Mouse (Mus musculus): ENCODE measurements around the gene Rcor3.

The Rcor3 gene

DNA sequence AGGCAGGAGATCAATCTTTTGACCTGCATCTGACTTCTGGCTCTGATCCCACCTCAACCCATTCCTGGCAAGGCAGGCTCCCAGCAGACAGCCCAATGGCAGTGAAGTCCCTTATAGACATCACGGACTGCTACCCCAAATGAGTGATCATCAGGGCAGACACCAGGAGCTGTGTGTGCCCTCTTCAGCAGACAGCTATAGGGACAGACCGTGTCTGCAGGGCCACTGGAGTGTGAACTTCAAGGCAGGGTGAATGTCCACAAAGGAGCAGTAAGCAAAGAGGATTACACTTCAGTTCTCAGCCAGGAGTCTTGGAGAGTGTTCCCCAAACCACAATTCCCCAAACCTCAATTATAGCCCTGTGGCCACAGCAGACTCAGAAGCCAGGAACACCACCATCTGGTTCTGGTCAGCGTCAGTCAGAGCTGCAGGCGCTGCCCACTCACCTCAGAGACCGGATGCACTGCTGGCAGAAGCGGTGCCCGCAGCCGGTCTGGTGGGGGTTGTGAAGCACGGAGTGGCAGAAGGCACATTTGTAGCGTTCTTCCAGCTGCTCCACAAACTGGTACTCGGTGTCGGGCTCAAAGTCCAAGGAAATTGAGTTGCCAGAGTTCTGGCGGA lies 67.8 kb downstream of the Rcor3 start:
- DNase-seq (ENCODE audit: low spot score): no peak

DNA sequence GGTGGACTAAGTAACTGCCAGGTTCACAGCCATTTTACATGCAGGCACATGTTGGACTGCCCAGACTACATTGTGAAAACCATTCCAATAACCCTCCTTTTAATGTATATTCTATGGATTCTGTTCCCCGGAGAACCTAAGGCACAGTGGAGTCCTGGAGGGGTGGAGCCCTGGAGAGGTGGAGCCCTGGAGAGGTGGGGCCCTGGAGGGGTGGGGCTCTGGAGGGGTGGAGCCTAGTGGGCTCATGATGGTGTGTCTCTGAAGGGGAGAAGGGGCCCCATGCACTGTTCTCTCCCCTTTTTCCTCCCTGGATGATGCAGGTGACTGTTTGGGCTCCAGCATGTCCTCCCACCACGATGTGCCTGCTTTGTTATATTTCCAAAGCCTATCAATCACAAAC lies 69.7 kb downstream of the Rcor3 start:
- no peak for DNase-seq (ENCODE audit: low spot score)

DNA sequence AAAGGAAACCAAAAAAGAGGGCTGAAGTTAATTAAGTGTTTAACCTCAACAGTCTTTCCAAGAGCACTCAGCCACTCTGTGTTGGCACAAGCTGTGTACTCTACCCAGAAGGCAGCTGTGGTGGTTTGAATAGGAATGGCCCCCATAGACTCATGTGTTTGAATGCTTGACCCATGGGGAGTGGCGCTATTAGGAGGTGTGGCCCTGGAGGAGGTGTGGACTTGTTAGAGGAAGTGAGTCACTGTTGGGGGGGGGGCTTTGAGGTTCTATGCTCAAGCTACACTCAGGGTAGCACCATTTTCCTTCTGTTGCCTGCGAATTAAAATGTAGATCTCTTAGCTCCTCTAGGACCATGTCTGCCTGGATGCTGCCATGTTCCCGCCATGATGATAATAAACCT lies 70.9 kb downstream of the Rcor3 start:
- no peak for DNase-seq (ENCODE audit: low spot score)

DNA sequence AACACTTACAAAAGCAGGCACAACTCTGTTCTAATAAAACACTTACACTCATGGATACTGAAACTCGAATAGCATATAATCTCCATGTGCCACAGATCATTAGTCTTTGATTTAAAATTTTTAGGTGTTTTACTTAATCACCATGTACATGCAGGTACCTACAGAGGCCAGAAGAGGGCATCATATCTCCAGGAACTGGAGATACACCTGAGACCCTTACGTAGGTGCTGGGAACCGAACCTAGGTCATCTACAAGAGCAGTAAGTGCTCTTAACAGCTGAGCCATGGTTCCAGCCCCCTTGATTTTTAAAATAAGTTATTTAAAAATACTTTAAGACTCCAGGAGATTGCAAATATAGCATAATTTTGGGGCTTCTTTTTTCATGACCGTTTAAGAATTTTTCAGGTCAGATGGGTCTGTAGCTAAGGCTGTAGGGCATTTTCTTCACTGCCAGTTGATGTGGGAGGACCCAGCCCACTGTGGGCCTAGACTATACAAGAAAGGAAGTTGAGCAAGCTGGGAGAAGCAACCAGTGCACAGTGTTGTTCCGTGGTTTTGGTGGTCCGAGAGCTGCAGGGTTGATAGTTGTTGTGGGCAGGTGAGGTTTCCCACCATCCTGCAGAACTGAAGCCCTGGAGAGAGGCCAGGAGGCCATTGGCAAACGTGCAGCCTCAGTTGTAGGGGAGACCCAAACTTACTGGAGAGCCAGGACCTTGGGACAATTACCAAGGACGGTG lies 74.5 kb downstream of the Rcor3 start:
- DNase-seq (ENCODE audit: low spot score): no peak

DNA sequence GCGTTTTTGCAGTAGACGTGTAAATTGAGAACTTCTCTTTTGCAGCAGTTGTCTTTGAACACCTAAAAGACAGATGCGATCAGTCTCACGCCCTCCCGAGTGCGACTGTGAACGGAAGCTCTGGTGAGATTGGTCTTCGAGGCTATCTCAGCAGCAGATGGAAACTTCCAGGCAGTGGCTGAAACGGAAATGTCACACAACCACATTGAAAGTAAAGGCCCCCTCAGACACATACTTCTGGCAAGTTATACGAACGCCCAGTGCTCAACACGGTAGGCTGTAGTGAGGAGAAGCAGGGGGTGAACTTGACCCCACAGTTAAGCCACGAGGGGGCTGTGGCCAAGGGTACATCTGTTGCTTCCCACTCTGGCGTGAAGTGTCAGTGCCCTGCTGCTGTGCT lies 75.2 kb downstream of the Rcor3 start:
- DNase-seq (ENCODE audit: low spot score): no peak

DNA sequence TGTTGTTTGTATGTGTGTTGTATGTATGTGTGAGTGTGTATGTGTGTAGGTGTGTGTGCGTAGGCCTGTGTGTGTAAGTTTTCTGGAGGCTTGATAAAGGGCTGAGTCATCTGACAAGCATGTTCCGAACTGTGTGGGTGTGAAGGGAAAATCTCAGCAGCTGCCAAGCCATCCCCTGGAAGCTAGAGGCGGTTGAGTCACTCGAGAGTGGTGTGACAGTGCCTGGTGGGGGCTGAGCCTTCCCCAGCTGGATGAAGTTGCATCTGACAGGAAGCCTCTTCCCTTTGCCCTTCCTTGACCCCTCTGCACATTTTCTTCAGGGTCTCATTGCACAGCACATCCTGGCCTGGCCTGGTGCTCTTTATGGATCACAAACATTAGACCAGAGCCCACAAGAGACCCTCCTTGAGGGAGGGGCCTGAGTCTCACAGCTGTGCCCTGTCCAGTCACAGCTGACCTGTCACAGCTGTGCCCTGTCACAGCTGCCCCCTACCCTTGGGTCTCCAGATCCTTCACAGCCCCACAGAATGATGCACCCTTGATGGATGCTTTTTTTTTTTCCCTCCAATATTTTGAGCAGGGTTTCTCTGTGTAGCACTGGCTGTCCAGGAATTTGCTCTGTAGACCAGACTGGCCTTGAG lies 76.1 kb downstream of the Rcor3 start:
- peak; percentile 74 for DNase-seq (ENCODE audit: low spot score)

DNA sequence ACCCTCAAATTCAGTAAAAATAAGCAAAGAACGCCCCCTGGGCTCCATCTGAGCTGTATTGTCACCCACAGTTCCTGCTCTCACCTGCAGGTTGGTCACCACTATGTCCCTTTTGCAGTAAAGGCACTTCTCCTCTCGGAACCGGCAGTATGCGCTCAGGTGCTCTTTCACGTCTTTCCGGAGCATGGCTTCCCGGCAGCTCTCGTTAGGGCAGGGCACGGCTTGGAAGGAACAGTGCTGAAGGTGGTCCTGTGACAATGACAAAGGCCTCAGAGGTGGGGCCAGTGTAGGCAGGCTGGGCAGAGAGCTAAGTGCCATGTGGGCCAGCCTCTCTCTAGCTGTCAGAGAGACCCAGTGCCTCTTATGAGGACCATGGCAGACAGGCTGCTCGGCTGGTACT lies 79.0 kb downstream of the Rcor3 start:
- no peak for DNase-seq (ENCODE audit: low spot score)

DNA sequence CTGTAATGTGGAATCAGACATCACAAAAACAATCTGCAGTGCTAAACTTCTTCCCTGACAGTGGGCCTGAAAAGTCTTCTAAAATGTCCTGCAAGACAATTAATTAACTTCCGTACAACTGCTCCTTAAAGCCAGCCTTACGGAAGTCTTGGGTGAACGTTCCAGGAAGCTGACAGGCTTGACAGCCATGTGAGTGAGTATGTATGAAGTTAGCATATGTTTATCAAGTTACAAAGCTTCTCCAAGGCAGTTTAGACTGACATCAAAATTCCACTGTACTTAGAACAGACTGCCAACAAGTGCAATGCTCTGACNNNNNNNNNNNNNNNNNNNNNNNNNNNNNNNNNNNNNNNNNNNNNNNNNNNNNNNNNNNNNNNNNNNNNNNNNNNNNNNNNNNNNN lies 84.1 kb downstream of the Rcor3 start:
- no peak for DNase-seq (ENCODE audit: low spot score)

DNA sequence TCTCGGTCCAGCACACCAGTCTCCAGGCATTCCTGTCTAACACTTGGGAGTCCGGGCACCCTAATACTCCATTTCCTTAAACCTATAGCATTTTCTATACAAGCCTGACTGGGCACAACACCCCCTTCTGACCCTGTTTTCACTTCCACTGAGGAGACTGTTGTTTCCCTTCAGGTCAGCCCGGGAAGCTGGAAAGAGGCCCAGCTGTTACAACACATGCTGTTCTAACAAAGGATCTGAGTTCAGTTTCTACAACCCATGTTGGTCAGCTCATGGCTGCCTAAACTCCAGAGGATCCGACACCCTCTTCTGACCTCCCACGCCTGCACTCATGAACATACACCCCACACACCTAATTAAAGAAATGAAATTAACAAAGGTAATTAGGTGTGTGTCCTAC lies 84.9 kb downstream of the Rcor3 start:
- no peak for DNase-seq (ENCODE audit: low spot score)

DNA sequence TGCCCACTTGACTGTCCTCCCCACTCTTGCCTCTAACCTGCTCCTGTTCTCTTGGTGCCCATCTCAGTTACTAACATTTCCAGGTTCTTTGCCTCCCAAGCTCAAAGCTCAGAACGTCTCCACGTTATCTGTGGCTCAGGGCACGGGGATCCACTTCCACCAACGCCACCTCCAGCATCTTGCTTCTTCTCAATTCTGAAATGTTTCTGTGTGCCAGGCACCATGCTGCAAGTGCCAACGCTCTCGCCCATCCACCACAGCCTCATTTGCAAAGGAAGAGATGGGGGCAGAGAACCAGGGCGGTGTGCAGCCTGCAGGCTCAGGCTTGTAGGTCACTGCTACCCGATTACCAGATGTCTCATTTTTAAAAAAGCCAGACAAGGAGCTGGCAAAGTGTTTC lies 85.4 kb downstream of the Rcor3 start:
- DNase-seq (ENCODE audit: low spot score): no peak
